Mouse (Mus musculus): ENCODE results near the gene Clasrp.
A peak's percentile ranks its signal among the peaks of the same experiment; 100 is the strongest.
"Not testable (repeated sequence)": the region's sequence is repeated elsewhere in the genome, so short reads cannot be mapped to it uniquely, and the experiment has no call there.

Gene Clasrp

GRCm38 (mm10) chr7:19607291-19607690 lies 3.0 kb upstream of the Clasrp start:
- no peak for DNase-seq

- not testable (repeated sequence) for DNase-seq
Observed at GRCm38 (mm10) chr7:19604606-19605214, 424 bp upstream of the Clasrp start.

GRCm38 (mm10) chr7:19603055-19603454 lies 1.2 kb downstream of the Clasrp start:
- DNase-seq = no peak

- no peak for DNase-seq
Observed at GRCm38 (mm10) chr7:19600562-19600961, 3.7 kb downstream of the Clasrp start.

- DNase-seq = no peak
Observed at GRCm38 (mm10) chr7:19593061-19593730, 11.1 kb downstream of the Clasrp start.

GRCm38 (mm10) chr7:19589917-19590316 lies 14.4 kb downstream of the Clasrp start:
- DNase-seq = peak; percentile 63

GRCm38 (mm10) chr7:19589207-19589606 lies 15.1 kb downstream of the Clasrp start:
- no peak for DNase-seq

- no peak for DNase-seq
Observed at GRCm38 (mm10) chr7:19586269-19586668, 18.0 kb downstream of the Clasrp start.

- no peak for DNase-seq
Observed at GRCm38 (mm10) chr7:19580634-19581033, 23.7 kb downstream of the Clasrp start.

GRCm38 (mm10) chr7:19579751-19580150 lies 24.5 kb downstream of the Clasrp start:
- DNase-seq = no peak

- no peak for DNase-seq
Observed at GRCm38 (mm10) chr7:19578436-19578835, 25.9 kb downstream of the Clasrp start.

- DNase-seq = no peak
Observed at GRCm38 (mm10) chr7:19577877-19578414, 26.3 kb downstream of the Clasrp start.

GRCm38 (mm10) chr7:19577141-19577852 lies 27.0 kb downstream of the Clasrp start, which contains the start of the genes Zfp296 and Gemin7:
Gene Zfp296, plus strand, starts transcription at chr7:19577287.
Gene Gemin7, minus strand, starts transcription at chr7:19577595.
- DNase-seq = no peak

GRCm38 (mm10) chr7:19575559-19575958 lies 28.7 kb downstream of the Clasrp start:
- DNase-seq = no peak

- no peak for DNase-seq
Observed at GRCm38 (mm10) chr7:19573776-19574140, 30.5 kb downstream of the Clasrp start.

- peak; percentile 75 for DNase-seq
Observed at GRCm38 (mm10) chr7:19572926-19573775, 31.1 kb downstream of the Clasrp start.

GRCm38 (mm10) chr7:19569647-19570046 lies 34.6 kb downstream of the Clasrp start:
- DNase-seq = no peak

- no peak for DNase-seq
Observed at GRCm38 (mm10) chr7:19567426-19567825, 36.9 kb downstream of the Clasrp start.

GRCm38 (mm10) chr7:19565803-19566202 lies 38.5 kb downstream of the Clasrp start:
- DNase-seq = no peak

GRCm38 (mm10) chr7:19564455-19564854 lies 39.8 kb downstream of the Clasrp start:
- DNase-seq = no peak

- DNase-seq = no peak
Observed at GRCm38 (mm10) chr7:19563884-19564283, 40.4 kb downstream of the Clasrp start.

GRCm38 (mm10) chr7:19562643-19563410 lies 41.5 kb downstream of the Clasrp start, which contains the start of gene Ppp1r37:
Gene Ppp1r37, minus strand, starts transcription at chr7:19563076.
- no peak for DNase-seq

Measured in right cerebral cortex, postnatal 25 days (tissue).